Mouse (Mus musculus): ENCODE data around the gene Hipk2. TPM values are rescaled to one million over a fixed set of nuclear protein-coding genes. Genes with fewer than 3 reads are reported as not detected.

Gene Hipk2
- polyA plus RNA-seq (2015; fragmentation: Nextera tagmentation; extraction: Ambion mirVana), result 13.7 and 13.9 TPM in 2 replicates

DNA sequence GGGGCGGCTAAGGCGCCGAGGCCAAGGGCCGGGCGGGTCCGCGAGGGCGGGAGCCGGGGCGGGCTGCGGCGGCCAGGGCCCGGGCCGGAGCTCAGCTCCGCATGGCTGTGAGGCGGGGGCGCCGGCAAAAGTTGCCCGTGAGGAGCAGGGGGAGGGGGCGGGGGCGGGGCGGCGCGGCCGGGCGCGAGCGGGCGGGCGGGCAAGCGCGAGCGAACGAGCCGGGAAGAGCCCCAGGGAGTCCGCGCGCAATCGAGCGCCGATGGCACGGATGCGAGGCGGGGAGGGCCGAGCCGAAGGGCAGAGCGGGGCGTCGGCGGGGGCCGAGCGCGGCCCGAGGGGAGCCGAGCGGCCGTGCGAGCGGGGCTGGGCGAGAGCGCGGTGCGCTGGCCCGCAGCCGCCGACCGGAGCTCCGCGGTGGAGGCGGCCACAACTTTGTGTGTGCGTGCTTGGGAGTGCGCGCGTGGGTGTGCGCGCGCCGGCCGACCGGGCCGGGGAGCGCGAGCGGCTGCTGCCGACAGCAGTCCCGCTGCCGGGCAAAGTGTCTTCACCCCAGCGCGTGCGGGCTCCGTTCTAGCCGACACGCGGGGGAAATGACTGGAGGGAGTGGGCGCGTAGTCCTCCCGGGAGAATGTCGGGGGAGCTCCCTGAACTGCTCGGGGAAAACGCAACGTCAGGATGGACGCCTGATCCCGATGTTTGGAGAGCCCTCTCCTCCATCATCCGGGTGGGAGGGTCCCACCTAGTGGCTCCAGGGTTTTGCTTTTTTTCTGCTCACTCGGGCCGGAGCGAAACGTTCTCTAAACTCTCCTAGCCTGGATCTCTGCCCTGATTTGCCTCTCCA is at the start of gene Hipk2:
Hipk2 (minus strand) TSS at position 95 of the 841 bp plus-strand sequence.
- Histone ChIP-seq H3K27me3 (ENCODE audit: control insufficient read depth, insufficient read depth, low read length) (no peaks in the 10 kb centered on the region), H3K9ac (ENCODE audit: low read length) (peak within 1 kb of the TSS; percentile 99), H3K4me3 (ENCODE audit: low read depth, low read length) (peak within 1 kb of the TSS; percentile 100), H3K27ac (replicated peaks) (peak within 1 kb of the TSS; percentile 98), H3K36me3 (ENCODE audit: control insufficient read depth, insufficient read depth, low read length) (no peaks in the 10 kb centered on the region), H3K9me3 (ENCODE audit: control insufficient read depth, low read length) (no peaks in the 10 kb centered on the region), H3K4me1 (replicated peaks; ENCODE audit: control insufficient read depth, insufficient read depth) (peaks cover 6% of the 10 kb centered on the region; the same call in 1 of the 2 replicates), H3K4me2 (replicated peaks; ENCODE audit: low read depth) (peak within 1 kb of the TSS; percentile 56)
- TF ChIP-seq CTCF (IDR thresholded peaks at IDR 0.05; ENCODE audit: low read depth) (peak; percentile 50), EP300 (optimal IDR thresholded peaks at IDR 0.05) (no peak)
- ATAC-seq (ENCODE audit: low FRiP score, low TSS enrichment), result peak; percentile 94
- WGBS, result under 1% methylated on average over 59 of the region's 108 CpGs
- DNase-seq (ENCODE audit: low spot score), result peak; percentile 94

DNA sequence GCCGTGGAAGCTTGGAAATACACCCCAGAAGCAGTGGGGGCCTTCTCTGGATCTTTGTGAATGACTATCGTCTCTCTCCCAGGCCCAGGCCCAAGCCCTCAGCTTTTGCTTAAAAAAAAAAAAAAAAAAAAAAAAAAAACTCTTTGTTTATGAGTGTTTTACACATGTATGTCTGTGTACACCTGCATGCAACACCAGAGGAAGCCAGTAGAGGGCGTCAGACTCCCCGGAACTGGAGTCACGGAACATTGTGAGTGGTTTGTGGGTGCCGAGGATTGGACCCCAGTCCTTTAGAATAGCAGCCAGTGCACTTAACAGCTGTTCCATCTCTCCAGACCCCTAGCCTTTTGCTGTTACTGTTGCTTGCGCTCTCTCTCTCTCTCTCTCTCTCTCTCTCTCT is 49.8 kb upstream of the Hipk2 start:
- no peak for DNase-seq (ENCODE audit: low spot score)
- Histone ChIP-seq H3K4me3 (ENCODE audit: low read depth, low read length) (no peak overlapping the region), H3K4me2 (replicated peaks; ENCODE audit: low read depth) (no peak overlapping the region), H3K9me3 (ENCODE audit: control insufficient read depth, low read length) (no peaks in the 10 kb centered on the region), H3K27me3 (ENCODE audit: control insufficient read depth, insufficient read depth, low read length) (no peaks in the 10 kb centered on the region), H3K4me1 (replicated peaks; ENCODE audit: control insufficient read depth, insufficient read depth) (no peaks in the 10 kb centered on the region; the same call in 1 of the 2 replicates), H3K36me3 (ENCODE audit: control insufficient read depth, insufficient read depth, low read length) (no peaks in the 10 kb centered on the region), H3K9ac (ENCODE audit: low read length) (no peak overlapping the region), H3K27ac (replicated peaks) (no peak overlapping the region)
- no peak for ATAC-seq (ENCODE audit: low FRiP score, low TSS enrichment)
- TF ChIP-seq EP300 (optimal IDR thresholded peaks at IDR 0.05) (no peak), CTCF (IDR thresholded peaks at IDR 0.05; ENCODE audit: low read depth) (peak; percentile 56)
- WGBS, result 61% methylated on average over 7 of the region's 7 CpGs

DNA sequence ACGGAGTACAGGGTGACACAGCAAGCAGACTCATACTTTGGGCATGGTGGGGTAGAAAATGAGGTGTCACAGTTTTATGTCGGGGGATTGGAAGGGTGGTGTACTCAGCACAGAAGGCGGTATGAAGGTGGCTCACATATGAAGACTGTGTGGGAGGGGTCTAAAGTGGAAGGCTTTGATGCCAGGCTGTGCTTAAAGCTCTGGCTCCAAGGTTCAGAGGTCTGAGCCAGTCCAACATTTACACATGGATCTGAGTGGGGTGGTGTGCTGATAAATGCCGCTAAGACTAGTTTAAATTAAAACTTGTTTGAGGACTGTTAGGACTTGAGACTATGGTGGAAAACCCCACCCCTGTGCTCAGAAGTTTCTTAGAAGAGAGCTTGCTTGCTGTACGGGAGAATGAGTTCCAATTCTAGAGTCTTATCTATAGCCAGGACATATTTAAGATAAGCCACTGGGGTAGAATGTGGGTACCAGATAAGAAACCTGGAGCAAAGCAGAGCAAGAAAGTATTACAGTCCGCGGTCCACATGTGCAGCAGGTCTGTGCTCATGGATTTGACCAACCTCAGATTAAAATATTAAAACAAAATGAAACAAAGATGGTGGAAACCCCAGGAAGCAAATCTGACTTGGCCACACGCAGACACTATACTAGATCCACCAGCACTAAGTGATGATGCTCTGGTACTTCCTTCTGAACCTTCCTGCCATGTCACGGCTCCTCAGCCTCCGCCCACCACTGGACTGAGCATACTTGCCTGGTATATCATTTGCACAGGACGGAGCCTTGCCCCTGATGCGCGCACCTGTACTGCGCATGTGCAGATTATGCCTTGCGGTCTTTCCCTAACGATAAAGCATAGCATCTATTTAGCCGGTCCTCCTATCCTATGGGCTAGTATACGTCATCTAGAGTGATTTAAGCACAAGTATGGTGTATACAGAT is 48.2 kb upstream of the Hipk2 start:
- ATAC-seq (ENCODE audit: low FRiP score, low TSS enrichment) (peak; percentile 73), DNase-seq (ENCODE audit: low spot score) (peak; percentile 63)
- WGBS, result 66% methylated on average over 18 of the region's 18 CpGs

GRCm38 (mm10) chr6:38923450-38923849 is 47.5 kb upstream of the Hipk2 start:
- no peak overlapping the region for H3K9ac ChIP-seq (ENCODE audit: low read length)
- no peak overlapping the region for H3K4me2 ChIP-seq (replicated peaks; ENCODE audit: low read depth)
- 73% methylated on average over 4 of the region's 4 CpGs for WGBS
- H3K9me3 ChIP-seq (ENCODE audit: control insufficient read depth, low read length), result no peaks in the 10 kb centered on the region
- ATAC-seq (ENCODE audit: low FRiP score, low TSS enrichment), result no peak
- no peak overlapping the region for H3K27ac ChIP-seq (replicated peaks)
- no peaks in the 10 kb centered on the region for H3K36me3 ChIP-seq (ENCODE audit: control insufficient read depth, insufficient read depth, low read length)
- H3K4me3 ChIP-seq (ENCODE audit: low read depth, low read length), result no peak overlapping the region
- TF ChIP-seq CTCF (IDR thresholded peaks at IDR 0.05; ENCODE audit: low read depth) (no peak), EP300 (optimal IDR thresholded peaks at IDR 0.05) (no peak)
- H3K27me3 ChIP-seq (ENCODE audit: control insufficient read depth, insufficient read depth, low read length), result no peaks in the 10 kb centered on the region
- H3K4me1 ChIP-seq (replicated peaks; ENCODE audit: control insufficient read depth, insufficient read depth), result no peaks in the 10 kb centered on the region; the same call in 1 of the 2 replicates
- no peak for DNase-seq (ENCODE audit: low spot score)

More for the DNA sequence above, 48.2 kb upstream of the Hipk2 start:
- TF ChIP-seq EP300 (optimal IDR thresholded peaks at IDR 0.05) (no peak), CTCF (IDR thresholded peaks at IDR 0.05; ENCODE audit: low read depth) (no peak)
- no peak overlapping the region for H3K4me2 ChIP-seq (replicated peaks; ENCODE audit: low read depth)
- no peaks in the 10 kb centered on the region; the same call in 1 of the 2 replicates for H3K4me1 ChIP-seq (replicated peaks; ENCODE audit: control insufficient read depth, insufficient read depth)
- H3K27ac ChIP-seq (replicated peaks), result no peak overlapping the region; the same call in 1 of the 2 replicates
- H3K9me3 ChIP-seq (ENCODE audit: control insufficient read depth, low read length), result no peaks in the 10 kb centered on the region
- no peaks in the 10 kb centered on the region for H3K27me3 ChIP-seq (ENCODE audit: control insufficient read depth, insufficient read depth, low read length)
- no peak overlapping the region for H3K4me3 ChIP-seq (ENCODE audit: low read depth, low read length)
- H3K9ac ChIP-seq (ENCODE audit: low read length), result no peak overlapping the region
- no peaks in the 10 kb centered on the region for H3K36me3 ChIP-seq (ENCODE audit: control insufficient read depth, insufficient read depth, low read length)

- 60% methylated on average over 2 of the region's 2 CpGs for WGBS
Measured at GRCm38 (mm10) chr6:38922517-38922916, 46.6 kb upstream of the Hipk2 start.

More at GRCm38 (mm10) chr6:38922517-38922916, 46.6 kb upstream of the Hipk2 start:
- H3K4me1 ChIP-seq (replicated peaks; ENCODE audit: control insufficient read depth, insufficient read depth), result no peaks in the 10 kb centered on the region; the same call in 1 of the 2 replicates
- H3K36me3 ChIP-seq (ENCODE audit: control insufficient read depth, insufficient read depth, low read length), result no peaks in the 10 kb centered on the region
- H3K9ac ChIP-seq (ENCODE audit: low read length), result no peak overlapping the region
- TF ChIP-seq CTCF (IDR thresholded peaks at IDR 0.05; ENCODE audit: low read depth) (no peak), EP300 (optimal IDR thresholded peaks at IDR 0.05) (no peak)
- DNase-seq (ENCODE audit: low spot score) (no peak), ATAC-seq (ENCODE audit: low FRiP score, low TSS enrichment) (no peak)
- no peaks in the 10 kb centered on the region for H3K9me3 ChIP-seq (ENCODE audit: control insufficient read depth, low read length)
- no peaks in the 10 kb centered on the region for H3K27me3 ChIP-seq (ENCODE audit: control insufficient read depth, insufficient read depth, low read length)
- H3K27ac ChIP-seq (replicated peaks), result no peak overlapping the region; the same call in 1 of the 2 replicates
- H3K4me2 ChIP-seq (replicated peaks; ENCODE audit: low read depth), result no peak overlapping the region
- H3K4me3 ChIP-seq (ENCODE audit: low read depth, low read length), result no peak overlapping the region
